Mouse (Mus musculus): ENCODE measurements around the gene Ccdc6. TPM values are rescaled to one million over a fixed set of nuclear protein-coding genes. Genes with fewer than 3 reads are reported as not detected.

Ccdc6 gene
- polyA plus RNA-seq, 1 experiment: 15.5 TPM

GRCm38 (mm10) chr10:70144004-70144557 lies 47.2 kb downstream of the Ccdc6 start:
- H3K27me3 ChIP-seq (ENCODE audit: control insufficient read depth, insufficient read depth, insufficient read length): no peaks in the 10 kb centered on the region
- no peak for TF ChIP-seq TCF3 (IDR thresholded peaks at IDR 0.05; ENCODE audit: insufficient read length, low read depth)
- TF ChIP-seq TCF12 (IDR thresholded peaks at IDR 0.05; ENCODE audit: insufficient read depth, poor library complexity, severe bottlenecking): no peak
- TF ChIP-seq MAX (IDR thresholded peaks at IDR 0.05; ENCODE audit: low read depth): no peak
- no peak for TF ChIP-seq CEBPB (IDR thresholded peaks at IDR 0.05; ENCODE audit: insufficient read depth, poor library complexity, severe bottlenecking)
- no peak for TF ChIP-seq REST (IDR thresholded peaks at IDR 0.05; ENCODE audit: insufficient read depth, insufficient read length)
- no peak for TF ChIP-seq USF1 (IDR thresholded peaks at IDR 0.05; ENCODE audit: low read depth)
- H3K79me2 ChIP-seq (ENCODE audit: control insufficient read depth, insufficient read depth): peaks cover 8% of the 10 kb centered on the region
- no peak overlapping the region for H3ac ChIP-seq (ENCODE audit: control insufficient read depth, insufficient read length)
- H3K36me3 ChIP-seq (ENCODE audit: control insufficient read depth, insufficient read depth): peaks cover 10% of the 10 kb centered on the region
- H3K4me2 ChIP-seq (ENCODE audit: low read depth): no peak overlapping the region
- H3K4me3 ChIP-seq: no peak overlapping the region

GRCm38 (mm10) chr10:70145873-70146272 lies 49.0 kb downstream of the Ccdc6 start:
- no peaks in the 10 kb centered on the region for H3K79me2 ChIP-seq (ENCODE audit: control insufficient read depth, insufficient read depth)
- no peaks in the 10 kb centered on the region for H3K27me3 ChIP-seq (ENCODE audit: control insufficient read depth, insufficient read depth, insufficient read length)
- TF ChIP-seq POLR2AphosphoS2 (IDR thresholded peaks at IDR 0.05; ENCODE audit: insufficient read length, low read depth): no peak
- no peak for TF ChIP-seq MAX (IDR thresholded peaks at IDR 0.05; ENCODE audit: low read depth)
- TF ChIP-seq TCF3 (IDR thresholded peaks at IDR 0.05; ENCODE audit: insufficient read length, low read depth): no peak
- no peak for TF ChIP-seq USF1 (IDR thresholded peaks at IDR 0.05; ENCODE audit: low read depth)
- no peak for TF ChIP-seq POLR2A (IDR thresholded peaks at IDR 0.05; ENCODE audit: insufficient read length, low read depth)
- TF ChIP-seq CEBPB (IDR thresholded peaks at IDR 0.05; ENCODE audit: insufficient read depth, poor library complexity, severe bottlenecking): no peak
- TF ChIP-seq REST (IDR thresholded peaks at IDR 0.05; ENCODE audit: insufficient read depth, insufficient read length): no peak
- no peak for TF ChIP-seq MYOG (IDR thresholded peaks at IDR 0.05; ENCODE audit: control insufficient read depth in 1 of 3, insufficient read depth in 1 of 3, insufficient read length in 2 of 3, low read depth in 2 of 3)
- TF ChIP-seq TCF12 (IDR thresholded peaks at IDR 0.05; ENCODE audit: insufficient read depth, poor library complexity, severe bottlenecking): no peak
- no peak for TF ChIP-seq E2F4 (IDR thresholded peaks at IDR 0.05; ENCODE audit: insufficient read depth)
- no peak for TF ChIP-seq SRF (IDR thresholded peaks at IDR 0.05; ENCODE audit: control insufficient read depth, insufficient read length, low read depth)
- TF ChIP-seq MYOD1 (IDR thresholded peaks at IDR 0.05; ENCODE audit: control insufficient read depth in 1 of 3, insufficient read length in 2 of 3, low read depth in 2 of 3): no peak
- no peak overlapping the region for H3K4me2 ChIP-seq (ENCODE audit: low read depth)
- no peak overlapping the region for H3ac ChIP-seq (ENCODE audit: control insufficient read depth, insufficient read length)
- H3K36me3 ChIP-seq (ENCODE audit: control insufficient read depth, insufficient read depth): peaks cover 17% of the 10 kb centered on the region
- no peak overlapping the region for H3K4me3 ChIP-seq

GRCm38 (mm10) chr10:70149093-70149492 lies 52.2 kb downstream of the Ccdc6 start:
- Histone ChIP-seq H3K36me3 (ENCODE audit: control insufficient read depth, insufficient read depth) (peaks cover 17% of the 10 kb centered on the region), H3ac (ENCODE audit: control insufficient read depth, insufficient read length) (no peak overlapping the region), H3K27me3 (ENCODE audit: control insufficient read depth, insufficient read depth, insufficient read length) (no peaks in the 10 kb centered on the region), H3K4me3 (no peak overlapping the region), H3K79me2 (ENCODE audit: control insufficient read depth, insufficient read depth) (no peaks in the 10 kb centered on the region), H3K4me2 (ENCODE audit: low read depth) (no peak overlapping the region)
- TF ChIP-seq TCF3 (IDR thresholded peaks at IDR 0.05; ENCODE audit: insufficient read length, low read depth): no peak
- no peak for TF ChIP-seq CEBPB (IDR thresholded peaks at IDR 0.05; ENCODE audit: insufficient read depth, poor library complexity, severe bottlenecking)
- TF ChIP-seq MYOD1 (IDR thresholded peaks at IDR 0.05; ENCODE audit: control insufficient read depth in 1 of 3, insufficient read length in 2 of 3, low read depth in 2 of 3): no peak

- Histone ChIP-seq H3ac (ENCODE audit: control insufficient read depth, insufficient read length) (no peak overlapping the region), H3K4me3 (no peak overlapping the region), H3K27me3 (ENCODE audit: control insufficient read depth, insufficient read depth, insufficient read length) (no peaks in the 10 kb centered on the region), H3K79me2 (ENCODE audit: control insufficient read depth, insufficient read depth) (no peaks in the 10 kb centered on the region), H3K4me2 (ENCODE audit: low read depth) (no peak overlapping the region), H3K36me3 (ENCODE audit: control insufficient read depth, insufficient read depth) (peaks cover 12% of the 10 kb centered on the region)
- TF ChIP-seq POLR2AphosphoS2 (IDR thresholded peaks at IDR 0.05; ENCODE audit: insufficient read length, low read depth): no peak
- no peak for TF ChIP-seq USF1 (IDR thresholded peaks at IDR 0.05; ENCODE audit: low read depth)
- no peak for TF ChIP-seq POLR2A (IDR thresholded peaks at IDR 0.05; ENCODE audit: insufficient read length, low read depth)
- no peak for TF ChIP-seq E2F4 (IDR thresholded peaks at IDR 0.05; ENCODE audit: insufficient read depth)
- TF ChIP-seq MYOG (IDR thresholded peaks at IDR 0.05; ENCODE audit: control insufficient read depth in 1 of 3, insufficient read depth in 1 of 3, insufficient read length in 2 of 3, low read depth in 2 of 3): no peak
- TF ChIP-seq CEBPB (IDR thresholded peaks at IDR 0.05; ENCODE audit: insufficient read depth, poor library complexity, severe bottlenecking): no peak
- TF ChIP-seq MYOD1 (IDR thresholded peaks at IDR 0.05; ENCODE audit: control insufficient read depth in 1 of 3, insufficient read length in 2 of 3, low read depth in 2 of 3): no peak
- no peak for TF ChIP-seq TCF12 (IDR thresholded peaks at IDR 0.05; ENCODE audit: insufficient read depth, poor library complexity, severe bottlenecking)
- TF ChIP-seq MAX (IDR thresholded peaks at IDR 0.05; ENCODE audit: low read depth): no peak
- no peak for TF ChIP-seq SRF (IDR thresholded peaks at IDR 0.05; ENCODE audit: control insufficient read depth, insufficient read length, low read depth)
- no peak for TF ChIP-seq TCF3 (IDR thresholded peaks at IDR 0.05; ENCODE audit: insufficient read length, low read depth)
- no peak for TF ChIP-seq REST (IDR thresholded peaks at IDR 0.05; ENCODE audit: insufficient read depth, insufficient read length)
Observed at GRCm38 (mm10) chr10:70150301-70150700, 53.4 kb downstream of the Ccdc6 start.

GRCm38 (mm10) chr10:70151171-70151570 lies 54.2 kb downstream of the Ccdc6 start:
- H3K36me3 ChIP-seq (ENCODE audit: control insufficient read depth, insufficient read depth): peaks cover 10% of the 10 kb centered on the region
- no peak overlapping the region for H3K4me3 ChIP-seq
- TF ChIP-seq MYOG (IDR thresholded peaks at IDR 0.05; ENCODE audit: control insufficient read depth in 1 of 3, insufficient read depth in 1 of 3, insufficient read length in 2 of 3, low read depth in 2 of 3) (no peak), TCF12 (IDR thresholded peaks at IDR 0.05; ENCODE audit: insufficient read depth, poor library complexity, severe bottlenecking) (no peak), POLR2AphosphoS2 (IDR thresholded peaks at IDR 0.05; ENCODE audit: insufficient read length, low read depth) (no peak)

More at GRCm38 (mm10) chr10:70151171-70151570, 54.2 kb downstream of the Ccdc6 start:
- no peak overlapping the region for H3K4me2 ChIP-seq (ENCODE audit: low read depth)
- no peaks in the 10 kb centered on the region for H3K79me2 ChIP-seq (ENCODE audit: control insufficient read depth, insufficient read depth)
- no peak overlapping the region for H3ac ChIP-seq (ENCODE audit: control insufficient read depth, insufficient read length)
- H3K27me3 ChIP-seq (ENCODE audit: control insufficient read depth, insufficient read depth, insufficient read length): no peaks in the 10 kb centered on the region
